Mouse (Mus musculus): ENCODE data around the gene Vps45.
"Not testable (repeated sequence)": the region's sequence is repeated elsewhere in the genome, so short reads cannot be mapped to it uniquely, and the experiment has no call there.

The Vps45 gene

GRCm38 (mm10) chr3:96078711-96079110 is 20.4 kb upstream of the Vps45 start:
- no peak for DNase-seq (ENCODE audit: low read depth, low spot score)

GRCm38 (mm10) chr3:96078066-96078465 is 19.8 kb upstream of the Vps45 start:
- no peak for DNase-seq (ENCODE audit: low read depth, low spot score)

- DNase-seq (ENCODE audit: low read depth, low spot score) = no peak
Observed at GRCm38 (mm10) chr3:96072921-96073486, 14.7 kb upstream of the Vps45 start.

DNA sequence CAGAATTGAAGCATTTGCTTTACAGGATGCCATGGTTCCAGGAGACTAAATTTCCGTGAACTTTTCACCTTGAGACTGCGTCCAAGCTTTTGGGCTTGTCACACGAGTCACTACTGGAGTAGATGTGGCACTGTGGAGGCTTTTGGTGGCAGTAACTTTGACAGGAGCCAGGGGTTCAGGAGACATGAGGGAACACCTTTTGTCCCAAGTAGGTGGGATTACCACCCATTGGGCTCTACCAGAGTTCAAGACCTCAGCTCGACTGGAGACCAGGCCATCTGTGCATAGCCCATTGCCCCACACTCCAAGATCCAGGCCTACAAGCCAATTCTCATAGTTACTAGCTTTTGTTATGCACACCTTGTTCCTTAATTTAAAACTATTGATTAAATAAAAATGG is 12.0 kb upstream of the Vps45 start:
- DNase-seq (ENCODE audit: low read depth, low spot score) = no peak

GRCm38 (mm10) chr3:96069542-96069941 is 11.3 kb upstream of the Vps45 start:
- DNase-seq (ENCODE audit: low read depth, low spot score) = peak; percentile 51

DNA sequence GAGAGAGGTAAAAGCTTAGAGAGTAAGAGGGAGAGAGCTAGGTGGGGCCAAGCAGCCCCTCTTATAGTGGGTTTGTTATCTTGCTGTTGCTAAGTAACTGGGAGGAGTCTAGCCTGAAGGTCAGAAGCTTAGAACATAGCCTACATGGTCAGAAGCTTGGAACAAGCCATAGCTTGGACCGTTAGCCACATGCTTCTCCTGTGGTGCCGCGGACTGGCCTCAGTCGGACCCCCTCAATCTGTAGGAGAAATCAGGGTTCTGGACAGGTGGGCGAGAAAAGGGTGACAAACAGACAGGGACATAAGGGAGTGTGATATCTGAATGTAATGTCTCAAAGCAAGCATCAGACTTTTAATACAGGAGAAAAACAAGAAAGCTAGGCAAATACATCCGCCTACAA is 10.8 kb upstream of the Vps45 start:
- DNase-seq (ENCODE audit: low read depth, low spot score) = no peak

GRCm38 (mm10) chr3:96066741-96067140 is 8.5 kb upstream of the Vps45 start:
- DNase-seq (ENCODE audit: low read depth, low spot score) = no peak

- DNase-seq (ENCODE audit: low read depth, low spot score) = peak; percentile 86
Observed at GRCm38 (mm10) chr3:96065754-96066375, 7.6 kb upstream of the Vps45 start.

DNA sequence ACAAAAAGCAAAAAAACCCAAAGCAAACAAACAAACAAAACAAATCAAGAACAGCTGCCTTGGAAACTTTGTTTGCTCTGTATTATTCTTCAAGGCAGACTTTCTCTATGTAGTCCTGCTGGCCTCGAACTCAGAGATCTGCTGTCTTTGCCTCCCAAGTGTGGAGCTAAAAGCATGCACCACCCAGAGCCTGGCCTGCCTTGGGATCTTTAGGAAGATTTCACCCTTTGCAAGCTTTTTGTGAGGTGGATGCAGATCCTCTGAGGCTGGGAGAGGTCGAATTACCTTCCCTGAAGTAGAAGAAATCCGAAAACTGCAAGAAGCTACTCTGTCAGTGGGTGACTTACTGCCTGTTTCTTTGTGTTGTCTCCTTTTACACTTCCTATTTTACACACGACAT is 6.9 kb upstream of the Vps45 start:
- no peak for DNase-seq (ENCODE audit: low read depth, low spot score)

DNA sequence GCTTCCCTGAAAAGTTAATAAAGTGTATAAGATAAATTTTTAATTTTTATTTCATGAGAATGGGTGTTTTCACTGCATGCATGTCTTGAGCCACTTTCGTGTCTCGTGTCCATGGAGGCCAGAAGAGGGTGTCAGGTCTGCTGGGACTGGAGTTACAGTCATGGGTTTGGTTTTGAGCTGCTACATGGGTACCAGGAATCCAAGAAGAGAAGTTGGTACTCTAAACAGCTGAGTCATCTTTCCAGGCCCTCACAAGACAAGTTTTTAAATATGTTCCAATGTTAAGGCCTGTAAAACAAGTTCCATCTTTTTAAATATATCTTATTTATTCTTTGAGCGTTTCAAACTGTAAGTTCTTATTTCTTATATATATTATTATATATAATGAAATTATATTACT is 6.0 kb upstream of the Vps45 start:
- no peak for DNase-seq (ENCODE audit: low read depth, low spot score)

GRCm38 (mm10) chr3:96063299-96063698 is 5.0 kb upstream of the Vps45 start:
- no peak for DNase-seq (ENCODE audit: low read depth, low spot score)

DNA sequence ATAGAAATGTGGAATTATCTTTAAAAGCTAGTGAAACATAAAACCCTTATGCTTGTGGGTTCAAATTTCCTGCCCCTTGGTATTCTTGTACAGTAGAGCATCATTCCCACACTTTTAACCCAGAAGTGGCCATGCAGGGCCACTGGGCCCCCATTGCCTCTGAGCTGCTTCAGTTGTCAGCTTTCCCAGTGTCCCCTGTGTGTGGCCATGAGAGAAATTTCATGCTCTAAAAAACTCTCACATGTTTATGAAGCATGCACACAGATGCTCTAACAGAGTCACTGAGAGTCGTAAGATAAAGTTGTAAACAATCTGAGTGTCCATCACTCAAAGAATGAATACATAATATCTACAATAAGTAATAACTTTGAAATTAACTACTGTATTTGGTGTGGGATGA is 1.9 kb upstream of the Vps45 start:
- no peak for DNase-seq (ENCODE audit: low read depth, low spot score)

DNA sequence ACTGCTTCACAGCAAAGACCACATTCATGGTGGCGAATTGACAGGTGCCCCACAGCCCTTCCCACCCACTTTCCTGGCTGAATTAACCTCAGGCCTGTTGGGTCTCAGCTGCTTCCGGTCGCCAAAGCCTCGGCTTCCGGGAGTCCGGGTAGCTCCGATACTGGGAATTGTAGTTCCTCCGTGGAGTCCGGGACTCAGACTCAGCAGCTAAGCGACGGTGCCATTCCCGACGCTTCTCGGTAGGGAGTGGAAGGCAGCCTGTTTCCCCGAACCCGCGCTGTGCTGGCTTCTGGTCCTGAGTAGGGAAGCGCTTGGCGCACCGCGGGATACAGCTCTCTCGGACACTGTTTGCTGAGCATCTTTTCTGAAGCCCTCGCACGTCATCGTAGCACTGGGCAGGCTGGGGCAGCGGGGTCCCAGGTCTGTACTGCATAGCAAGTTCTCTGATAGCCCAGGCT is 490 bp downstream of the Vps45 start:
- peak; percentile 96 for DNase-seq (ENCODE audit: low read depth, low spot score)

DNA sequence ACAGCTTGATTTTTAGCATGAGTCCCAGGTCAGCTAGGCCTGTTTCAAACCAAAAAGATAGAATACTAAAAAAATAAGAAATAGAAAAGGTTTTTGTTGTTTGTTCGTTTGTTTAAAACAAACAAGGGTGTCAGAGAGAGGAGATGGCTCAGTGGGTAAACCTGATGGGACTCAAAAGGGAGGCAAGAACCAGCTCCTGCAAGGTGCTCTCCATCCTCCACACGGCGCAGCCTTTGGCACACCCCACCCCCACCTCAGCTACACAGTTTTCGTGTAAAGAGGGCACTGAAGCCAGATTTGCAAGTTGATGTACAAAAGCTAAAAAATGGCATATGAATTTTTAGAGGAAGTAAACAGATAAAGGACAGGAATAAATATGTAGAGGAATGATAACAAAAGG is 2.2 kb downstream of the Vps45 start:
- no peak for DNase-seq (ENCODE audit: low read depth, low spot score)

DNA sequence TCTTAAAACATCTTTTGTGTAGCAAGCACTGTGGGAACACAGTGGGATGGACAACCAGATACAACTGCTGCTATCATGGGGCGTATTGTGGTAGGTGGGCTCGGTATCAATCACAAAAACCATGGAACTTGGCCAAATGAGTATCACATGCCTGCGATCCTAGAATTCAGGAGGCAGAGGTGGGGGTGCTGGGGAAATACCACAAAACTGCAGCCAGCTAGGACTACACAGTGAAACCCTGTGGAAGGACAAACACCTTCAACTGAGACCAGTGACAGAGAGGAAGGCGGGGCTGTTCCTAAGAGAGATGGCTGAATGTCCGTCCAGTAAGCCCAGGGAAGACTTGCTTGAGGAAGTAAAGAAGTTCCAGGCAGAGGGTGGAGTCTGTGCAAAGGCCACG is 3.0 kb downstream of the Vps45 start:
- no peak for DNase-seq (ENCODE audit: low read depth, low spot score)

GRCm38 (mm10) chr3:96051839-96052238 is 6.4 kb downstream of the Vps45 start:
- DNase-seq (ENCODE audit: low read depth, low spot score) = peak; percentile 66

GRCm38 (mm10) chr3:96051186-96051585 is 7.1 kb downstream of the Vps45 start:
- DNase-seq (ENCODE audit: low read depth, low spot score) = no peak

- DNase-seq (ENCODE audit: low read depth, low spot score) = no peak
Observed at GRCm38 (mm10) chr3:96050779-96051178, 7.5 kb downstream of the Vps45 start.

- DNase-seq (ENCODE audit: low read depth, low spot score) = not testable (repeated sequence)
Observed at GRCm38 (mm10) chr3:96044559-96044958, 13.7 kb downstream of the Vps45 start.

GRCm38 (mm10) chr3:96043104-96043503 is 15.2 kb downstream of the Vps45 start:
- DNase-seq (ENCODE audit: low read depth, low spot score) = no peak

- DNase-seq (ENCODE audit: low read depth, low spot score) = no peak
Observed at GRCm38 (mm10) chr3:96041079-96041478, 17.2 kb downstream of the Vps45 start.

- no peak for DNase-seq (ENCODE audit: low read depth, low spot score)
Observed at GRCm38 (mm10) chr3:96040663-96041006, 17.6 kb downstream of the Vps45 start.

- no peak for DNase-seq (ENCODE audit: low read depth, low spot score)
Observed at GRCm38 (mm10) chr3:96039857-96040662, 18.2 kb downstream of the Vps45 start.
